9 mouse cellular contexts compared by ENCODE assay signal in genomic region chr15:96290001-96290400, GRCm38 (mm10). TPM values are rescaled to one million over a fixed set of nuclear protein-coding genes. Genes with fewer than 3 reads are reported as not detected.
A peak's percentile ranks its signal among the peaks of the same experiment; 100 is the strongest.
DNase-seq lines count a peak whose midpoint lies in the region; ATAC-seq lines count a peak whose summit lies in the region.
"Had no signal": no experiment of that assay in that cellular context is flagged by ENCODE, and none has a peak within 500 bp of the region (broad histone marks: within the 10 kb centered on the region; RNA-seq: fewer than 3 reads in every experiment).

No protein-coding gene starts in this region.

- 73% methylated on average over 1 of the region's 1 CpGs for WGBS in heart, embryonic 10.5 days
- WGBS in hindbrain, embryonic 10.5 days, result 82% methylated on average over 1 of the region's 1 CpGs
- 72% methylated on average over 1 of the region's 1 CpGs for WGBS in liver, embryonic 15.5 days (ENCODE audit: insufficient replicate concordance)

- H3K9me3 ChIP-seq in heart, embryonic 10.5 days, result no peaks in the 10 kb centered on the region
- no peaks in the 10 kb centered on the region for H3K9me3 ChIP-seq in hindbrain, embryonic 10.5 days
- no peaks in the 10 kb centered on the region for H3K9me3 ChIP-seq in liver, embryonic 15.5 days (replicated peaks)

- no peak overlapping the region for H3K27ac ChIP-seq in heart, embryonic 10.5 days
- H3K27ac ChIP-seq in hindbrain, embryonic 10.5 days, result no peak overlapping the region
- H3K27ac ChIP-seq in liver, embryonic 15.5 days (replicated peaks), result peak overlapping the region; percentile 66; the same call in 1 of the 2 replicates

- peak overlapping the region; percentile 89; the same call in 1 of the 2 replicates for H3K4me3 ChIP-seq in heart, embryonic 10.5 days
- H3K4me3 ChIP-seq in hindbrain, embryonic 10.5 days, result peak overlapping the region; percentile 84; the same call in 1 of the 2 replicates
- peak overlapping the region; percentile 29; the same call in 1 of the 2 replicates for H3K4me3 ChIP-seq in liver, embryonic 15.5 days (replicated peaks)

- H3K36me3 ChIP-seq in heart, embryonic 10.5 days, result peaks cover 12% of the 10 kb centered on the region; the same call in 1 of the 2 replicates
- peaks cover 32% of the 10 kb centered on the region for H3K36me3 ChIP-seq in hindbrain, embryonic 10.5 days
- peaks cover 10% of the 10 kb centered on the region for H3K36me3 ChIP-seq in liver, embryonic 15.5 days (replicated peaks)

- peak overlapping the region; percentile 56 for H3K4me2 ChIP-seq in liver, embryonic 15.5 days

- peaks cover 7% of the 10 kb centered on the region; the same call in 1 of the 2 replicates for H3K4me1 ChIP-seq in heart, embryonic 10.5 days
- H3K4me1 ChIP-seq in hindbrain, embryonic 10.5 days (replicated peaks), result peaks cover 26% of the 10 kb centered on the region
- peaks cover 43% of the 10 kb centered on the region for H3K4me1 ChIP-seq in liver, embryonic 15.5 days (replicated peaks)

- 0 out of 2 replicates have a peak overlapping the region, but pooled peaks have one; percentile 35 for H3K9ac ChIP-seq in liver, embryonic 15.5 days

- DNase-seq in heart, embryonic 10.5 days (ENCODE audit: low spot score), result no peak
- no peak for DNase-seq in heart, adult 8-10 months (ENCODE audit: low spot score)
- DNase-seq in 416B (ENCODE audit: low read depth) (peak; percentile 28), adipocyte (ENCODE audit: low spot score) (no peak)
- no peak for DNase-seq in hindbrain, embryonic 10.5 days (ENCODE audit: low spot score)
- no peak for DNase-seq in yolk sac, embryonic 10.5 days (ENCODE audit: low spot score)
- DNase-seq: cerebellum, postnatal 25 days had no signal

- ATAC-seq in liver, embryonic 15.5 days (ENCODE audit: insufficient read depth), result no peak
- no peak for ATAC-seq in megakaryocyte-erythroid progenitor cell, adult 5-6 weeks (replicated peaks; ENCODE audit: low FRiP score, low TSS enrichment, poor library complexity, severe bottlenecking)

- H3K27me3 ChIP-seq in heart, embryonic 10.5 days (ENCODE audit: insufficient read depth, poor library complexity, severe bottlenecking), result no peaks in the 10 kb centered on the region
- no peaks in the 10 kb centered on the region for H3K27me3 ChIP-seq in hindbrain, embryonic 10.5 days (ENCODE audit: insufficient read depth, poor library complexity, severe bottlenecking)
- no peaks in the 10 kb centered on the region for H3K27me3 ChIP-seq in liver, embryonic 15.5 days

RNA-seq across cellular contexts. Expression of gene Arid2, which starts 2.7 kb away (rescaled TPM):
- polyA plus RNA-seq in heart, embryonic 10.5 days (2016; fragmentation: Nextera tagmentation; extraction: Ambion mirVana), result 18.3 and 22.0 TPM in 2 replicates
- total RNA-seq in heart, adult 8-10 months (2022), result 10 to 100 TPM; 18.8 to 22.3 (median 21.2) TPM
- polyA plus RNA-seq in hindbrain, embryonic 10.5 days (2016; fragmentation: Nextera tagmentation; extraction: Ambion mirVana), result 25.6 and 27.4 TPM in 2 replicates
- polyA plus RNA-seq in liver, embryonic 15.5 days (2015; fragmentation: Nextera tagmentation; extraction: Ambion mirVana), result 7.5 and 8.0 TPM in 2 replicates
- 91.7 and 92.2 TPM in 2 replicates for total RNA-seq in megakaryocyte-erythroid progenitor cell, adult 5-6 weeks (2014; fragmentation: Nextera tagmentation)
- 46.8 and 64.6 TPM in 2 replicates for total RNA-seq in megakaryocyte-erythroid progenitor cell, adult 5-6 weeks (2017)

Comparison
In these comparisons a context has a peak if more than half of its experiments do, and no peak if none do; other contexts are left out.
1. H3K4me3 ChIP-seq: peak in every context shown above with its lines; median percentile 89 in heart, embryonic 10.5 days; 84 in hindbrain, embryonic 10.5 days; 29 in liver, embryonic 15.5 days.